Mouse (Mus musculus): ENCODE results near the gene Pdzd2.

DNA sequence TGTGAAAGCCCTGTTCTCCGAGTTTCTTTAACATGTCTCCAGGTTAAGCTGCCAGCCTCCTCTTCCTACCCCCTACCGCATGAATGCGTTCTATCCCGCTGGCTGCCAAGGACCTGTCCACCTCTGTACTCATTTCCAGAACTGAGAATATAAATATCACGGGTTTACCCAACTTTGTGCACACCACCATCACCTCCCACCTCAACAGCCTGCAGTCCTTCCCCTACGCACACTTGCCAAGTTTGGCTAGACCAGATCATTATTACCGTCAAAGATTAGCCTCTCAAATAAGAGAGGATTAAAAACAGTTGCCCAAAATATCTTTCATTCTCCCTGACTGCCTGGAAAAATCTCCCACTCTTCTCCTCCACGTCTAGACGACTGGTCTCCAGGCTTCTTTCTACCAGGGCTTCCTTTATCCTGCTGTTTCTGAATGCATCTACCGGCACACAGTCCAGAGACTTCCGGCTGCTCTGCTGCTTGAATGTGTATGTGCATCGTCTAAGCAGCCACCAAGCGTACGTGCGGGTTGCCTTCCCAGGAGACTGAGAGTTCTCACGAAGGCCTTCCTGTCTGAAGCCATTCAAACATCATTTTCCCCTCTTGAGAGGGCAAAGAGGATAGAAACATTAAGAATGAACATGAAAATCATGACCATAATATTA, 324.1 kb downstream of the Pdzd2 start:
- TF ChIP-seq CTCF (IDR thresholded peaks at IDR 0.05; ENCODE audit: extremely low read depth, insufficient read depth, insufficient read length, insufficient replicate concordance) (no peak), POLR2A (IDR thresholded peaks at IDR 0.05; ENCODE audit: low read depth, low read length) (no peak)

Data from spleen, adult 2 months (tissue).